Mouse (Mus musculus): ENCODE results near the gene Gm20388.

Gm20388 gene

DNA sequence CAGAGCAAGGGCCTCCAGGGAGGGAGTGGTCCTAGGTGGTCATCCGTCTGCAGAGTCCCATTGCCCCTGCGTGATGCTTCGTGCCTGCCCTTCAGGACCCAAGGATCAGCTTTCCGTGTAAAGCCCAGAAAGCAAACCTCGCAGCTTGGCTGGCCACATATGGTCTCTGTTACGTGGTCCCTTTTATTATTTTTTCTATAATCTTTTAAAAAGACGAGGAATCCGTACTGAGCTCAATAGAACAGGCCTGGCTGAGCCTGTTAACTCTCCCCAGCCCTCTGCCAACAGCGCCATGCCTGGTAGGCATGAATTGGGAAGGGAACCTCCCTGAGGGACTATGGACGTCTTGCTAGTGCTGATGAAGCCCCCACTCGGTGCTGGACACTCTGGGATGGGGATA lies 2282.9 kb downstream of the Gm20388 start:
- no peak for DNase-seq (ENCODE audit: low spot score)

DNA sequence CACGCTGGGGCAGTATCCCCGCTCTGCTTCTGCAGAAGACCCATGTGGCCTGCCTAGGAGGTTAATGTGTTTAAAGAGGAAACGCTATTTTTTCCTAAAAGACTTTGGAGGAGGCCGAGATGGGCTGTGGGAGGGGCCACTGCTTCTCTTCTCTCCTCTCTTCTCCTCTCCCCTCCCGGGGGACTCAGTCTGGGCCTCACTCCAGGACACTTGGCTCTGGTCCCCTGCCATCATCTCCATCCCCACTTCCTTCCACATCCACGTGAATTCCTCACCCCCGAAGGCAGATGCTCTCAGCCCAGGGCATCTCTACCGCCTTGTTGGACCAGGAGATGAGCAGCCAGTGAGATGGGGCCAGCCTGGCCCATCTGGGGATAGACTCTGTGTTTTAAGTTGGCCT lies 2283.8 kb downstream of the Gm20388 start:
- no peak for DNase-seq (ENCODE audit: low spot score)

DNA sequence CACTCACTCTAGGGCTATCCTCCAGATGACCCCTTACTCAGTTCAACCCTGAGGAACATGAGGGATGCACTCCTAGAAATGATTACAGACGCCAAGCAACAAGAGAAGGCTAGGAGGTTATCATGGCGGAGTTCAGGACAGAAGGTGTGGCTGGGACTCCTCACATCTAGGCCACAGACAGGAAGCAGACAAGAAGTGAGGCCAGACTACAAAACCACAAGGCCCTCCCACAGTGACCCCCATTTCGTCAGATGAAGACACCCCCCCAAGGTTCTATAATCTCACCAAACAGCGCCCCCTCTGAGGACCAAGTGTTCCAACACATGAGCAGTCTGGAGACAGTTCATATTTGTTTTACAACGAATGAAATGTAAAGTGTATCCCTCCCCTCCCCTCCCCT lies 2286.7 kb downstream of the Gm20388 start:
- DNase-seq (ENCODE audit: low spot score), result no peak

DNA sequence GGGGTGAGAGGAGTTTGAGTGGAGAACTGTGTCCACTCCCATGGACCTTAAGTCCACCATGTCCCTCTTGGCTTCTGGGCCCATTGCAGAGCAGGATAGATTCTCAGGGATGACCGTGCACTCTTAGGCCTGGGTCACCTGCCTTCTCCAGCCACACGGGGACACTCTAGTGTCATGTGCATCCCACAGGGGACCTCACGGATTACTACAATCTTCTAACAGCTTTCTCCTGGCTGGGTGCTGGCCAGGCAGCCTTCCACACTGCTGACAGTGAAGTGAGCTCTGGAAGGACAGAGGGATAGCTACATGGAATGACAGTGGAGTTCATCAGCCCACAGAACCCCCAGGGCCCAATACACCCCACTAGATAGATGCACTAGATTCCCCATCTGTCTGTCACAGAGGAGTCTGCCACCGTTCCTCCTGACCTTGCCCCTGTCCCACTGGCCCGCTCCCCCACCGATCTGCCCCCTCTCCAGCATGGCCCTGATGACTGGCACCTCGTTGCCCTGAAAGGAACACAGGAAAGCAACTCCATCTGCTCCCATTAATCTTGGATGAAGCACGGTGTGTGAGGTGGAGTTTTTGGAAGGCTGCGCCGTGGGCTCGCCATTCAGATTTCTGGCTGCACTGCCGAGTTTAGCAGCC lies 2287.9 kb downstream of the Gm20388 start:
- DNase-seq (ENCODE audit: low spot score), result no peak

DNA sequence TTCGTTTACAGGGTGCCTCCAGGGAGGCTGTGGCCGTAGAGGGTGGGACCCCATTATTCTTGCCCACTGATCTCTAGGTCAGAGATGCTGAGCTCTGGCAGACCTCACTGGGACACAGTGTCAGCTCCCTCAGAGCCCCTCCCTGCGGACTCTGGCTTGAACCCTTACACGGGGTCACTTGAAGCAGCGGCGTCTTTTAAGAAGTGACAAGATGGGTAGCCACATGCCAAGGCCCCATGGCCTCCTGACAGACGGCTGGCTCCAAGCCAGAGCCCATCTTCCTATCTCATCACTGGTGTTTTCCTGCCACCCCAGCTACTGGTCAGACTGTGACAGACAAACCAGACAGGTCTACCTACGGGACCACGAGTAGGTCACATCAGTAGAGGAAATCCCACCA lies 2288.6 kb downstream of the Gm20388 start:
- no peak for DNase-seq (ENCODE audit: low spot score)

DNA sequence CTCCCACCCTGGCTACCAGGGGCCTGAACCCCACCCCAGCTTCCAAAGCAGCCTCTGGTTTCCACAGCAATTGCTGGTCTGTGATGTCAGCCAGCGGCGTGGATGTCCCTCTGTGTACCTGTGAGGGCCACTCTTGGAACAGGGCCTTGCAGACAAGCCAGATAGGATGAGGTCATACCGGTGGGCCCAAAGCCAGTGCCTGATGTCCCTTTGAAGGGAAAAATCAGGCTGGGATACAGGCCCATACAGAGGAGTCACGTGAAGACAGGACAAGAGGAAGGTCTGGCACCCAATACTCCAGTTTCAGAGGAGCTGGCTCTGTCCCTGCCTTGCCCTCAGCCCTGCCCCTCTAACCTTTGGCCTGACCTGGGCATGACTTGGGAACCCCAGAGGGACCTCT lies 2289.2 kb downstream of the Gm20388 start:
- no peak for DNase-seq (ENCODE audit: low spot score)

DNA sequence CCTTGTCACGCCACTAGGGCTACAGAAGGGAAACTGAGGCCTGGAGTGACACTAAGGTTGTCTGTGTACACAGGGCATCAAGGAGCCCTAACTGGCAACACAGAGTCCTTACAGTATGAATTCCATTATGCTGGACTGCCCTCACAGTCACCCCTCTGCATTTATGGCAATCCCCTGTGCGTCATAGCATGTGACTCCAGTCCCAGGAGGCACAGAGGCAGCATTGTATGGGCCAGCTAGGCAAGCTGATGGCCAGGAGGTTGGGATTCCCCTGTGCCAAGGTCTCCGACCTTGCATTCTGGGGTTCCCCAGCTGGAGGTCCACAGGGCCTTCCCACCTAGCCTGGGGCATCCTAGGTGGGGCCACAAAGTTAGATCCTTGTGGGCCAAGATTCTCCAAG lies 2300.9 kb downstream of the Gm20388 start:
- no peak for DNase-seq (ENCODE audit: low spot score)

DNA sequence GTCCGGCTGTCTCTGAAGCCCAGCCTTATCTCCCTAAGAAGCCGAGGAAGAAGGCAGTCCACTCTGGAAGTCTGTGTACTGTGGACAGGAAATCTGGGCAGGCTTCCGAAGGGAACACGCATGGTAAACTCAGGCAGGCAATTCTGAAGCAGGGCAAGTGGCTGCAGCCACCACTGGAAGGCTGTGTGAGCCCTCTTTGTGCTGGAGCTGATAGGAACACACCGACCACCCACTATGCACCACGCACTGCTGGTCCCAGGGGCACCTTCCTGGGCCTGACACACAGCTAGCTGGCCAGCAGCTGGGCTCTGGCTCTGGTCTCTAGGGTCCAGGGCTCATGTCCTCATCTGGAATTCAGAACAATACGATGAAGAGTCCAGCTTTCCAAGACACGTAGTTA lies 2305.0 kb downstream of the Gm20388 start:
- no peak for DNase-seq (ENCODE audit: low spot score)

DNA sequence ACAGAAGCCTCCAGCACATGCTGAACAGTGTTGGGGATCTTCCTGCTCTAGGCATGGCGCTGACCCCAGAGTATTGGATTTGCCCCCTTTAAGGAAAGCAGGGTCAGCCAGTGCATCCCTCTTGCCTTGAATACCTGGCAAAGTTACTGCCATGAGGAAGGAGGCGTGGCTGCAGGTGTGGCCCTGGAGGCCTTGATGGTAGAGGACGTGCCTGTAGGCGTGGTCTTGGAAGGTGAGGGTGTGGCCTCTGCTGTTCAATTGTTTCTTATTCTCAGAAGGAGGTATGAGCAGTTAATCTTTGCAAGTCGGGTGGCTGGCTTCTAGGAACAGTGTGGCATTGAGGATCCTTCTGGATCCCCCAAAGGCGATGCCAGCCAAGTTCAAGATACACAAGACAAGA lies 2305.8 kb downstream of the Gm20388 start:
- DNase-seq (ENCODE audit: low spot score), result no peak

DNA sequence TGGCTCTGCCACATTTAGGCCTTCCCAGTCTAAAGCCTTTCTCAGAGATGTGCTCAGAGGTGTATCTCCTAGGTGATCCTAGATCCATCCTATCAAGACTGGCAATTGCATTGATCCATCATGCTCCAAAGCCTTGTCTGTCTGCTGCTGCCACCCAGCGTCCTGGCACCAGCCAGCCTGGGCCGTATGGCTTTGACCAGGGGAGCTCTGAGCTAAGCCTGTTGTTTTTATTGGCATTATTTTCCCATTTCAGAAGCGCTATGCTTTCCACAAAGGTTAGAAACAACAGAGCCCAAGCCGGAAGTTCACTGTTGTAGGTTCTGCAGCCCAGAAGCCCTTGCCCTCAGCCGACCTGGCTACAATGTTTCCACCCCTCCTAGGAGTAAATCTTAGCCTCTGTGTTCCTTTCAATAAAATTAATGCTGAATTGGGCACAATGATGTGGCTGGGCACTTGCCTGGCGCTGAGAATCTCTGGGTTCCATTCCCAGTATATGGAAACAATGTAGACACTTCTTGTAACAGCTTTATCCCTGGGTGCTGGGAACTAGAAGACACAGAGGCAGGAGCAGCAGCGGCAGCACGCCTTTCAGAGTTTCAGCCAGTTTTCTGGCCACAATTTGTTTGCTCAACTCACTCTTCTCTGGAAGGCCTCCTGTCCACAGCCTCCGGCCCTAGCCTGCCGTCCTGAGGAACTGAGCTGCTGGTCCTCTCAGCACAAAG lies 2307.0 kb downstream of the Gm20388 start:
- no peak for DNase-seq (ENCODE audit: low spot score)

DNA sequence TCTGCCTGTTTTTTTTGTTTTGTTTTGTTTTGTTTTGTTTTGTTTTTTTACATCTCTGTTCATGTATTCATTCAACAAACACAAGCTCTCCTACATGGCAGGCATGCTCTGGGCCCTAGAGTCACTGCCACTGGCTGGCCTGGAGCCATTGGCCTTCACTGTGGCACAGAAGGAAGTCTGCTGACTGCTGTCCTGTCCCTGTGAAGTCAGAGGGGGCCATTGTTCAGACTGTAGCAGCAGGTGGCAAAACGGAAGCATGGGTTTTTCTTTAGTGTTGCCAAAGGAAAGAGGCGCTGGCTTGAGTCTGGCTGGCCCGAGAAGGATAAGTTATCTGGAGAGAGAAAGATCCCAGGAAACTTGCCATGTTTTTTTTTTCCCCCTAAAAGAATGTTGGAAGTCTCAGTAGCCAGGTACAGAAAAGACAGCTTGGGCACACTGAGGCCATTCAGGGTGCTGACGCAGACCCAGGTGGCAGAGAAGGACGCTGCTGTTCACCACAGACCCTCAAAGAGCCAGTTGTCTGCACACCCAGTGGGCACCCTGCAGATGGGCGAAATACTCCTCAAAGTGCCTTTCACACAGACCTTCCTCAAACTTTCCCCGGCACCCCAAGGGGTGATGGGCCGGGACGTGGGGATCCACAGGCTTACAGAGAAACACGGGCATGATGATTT lies 2313.5 kb downstream of the Gm20388 start:
- no peak for DNase-seq (ENCODE audit: low spot score)

DNA sequence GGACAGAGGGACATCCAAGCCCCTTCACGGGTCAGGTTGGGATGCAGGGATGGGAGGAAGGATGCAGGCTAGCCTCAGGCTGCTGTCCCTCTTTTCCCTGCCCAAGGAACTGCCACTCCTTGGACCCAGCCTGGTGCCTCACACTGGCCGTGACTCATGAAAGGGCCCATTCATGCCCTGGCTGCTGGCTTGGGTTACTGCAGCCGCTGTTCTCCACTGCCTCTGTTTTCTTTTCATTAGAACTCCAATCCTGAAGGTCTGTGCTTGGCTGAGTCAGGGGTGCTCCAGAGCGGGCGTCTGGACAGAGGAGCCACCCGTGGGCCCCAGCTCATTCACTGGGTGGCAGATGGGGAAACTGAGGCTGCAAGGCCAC lies 2314.0 kb downstream of the Gm20388 start:
- DNase-seq (ENCODE audit: low spot score), result peak; percentile 49

DNA sequence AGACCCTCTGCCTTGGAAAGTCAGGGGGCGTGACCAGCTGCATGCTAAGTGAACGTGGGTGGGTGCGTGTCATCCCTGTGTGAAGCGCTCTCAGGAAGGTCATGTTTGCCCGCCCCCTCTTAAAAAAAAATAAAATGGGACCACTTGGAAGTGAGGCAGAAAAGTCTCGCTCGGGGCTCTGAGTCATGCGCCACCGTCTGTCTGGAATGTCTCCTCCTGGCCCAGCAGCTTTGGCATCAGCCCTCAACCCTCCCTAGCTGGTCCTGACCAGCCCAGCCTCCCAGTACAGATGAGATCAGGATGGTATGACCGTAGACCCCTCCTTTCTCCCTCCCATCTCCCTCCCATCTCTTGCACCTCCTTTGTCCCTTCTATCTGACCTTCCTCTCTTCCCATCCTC lies 2314.8 kb downstream of the Gm20388 start:
- DNase-seq (ENCODE audit: low spot score), result no peak

DNA sequence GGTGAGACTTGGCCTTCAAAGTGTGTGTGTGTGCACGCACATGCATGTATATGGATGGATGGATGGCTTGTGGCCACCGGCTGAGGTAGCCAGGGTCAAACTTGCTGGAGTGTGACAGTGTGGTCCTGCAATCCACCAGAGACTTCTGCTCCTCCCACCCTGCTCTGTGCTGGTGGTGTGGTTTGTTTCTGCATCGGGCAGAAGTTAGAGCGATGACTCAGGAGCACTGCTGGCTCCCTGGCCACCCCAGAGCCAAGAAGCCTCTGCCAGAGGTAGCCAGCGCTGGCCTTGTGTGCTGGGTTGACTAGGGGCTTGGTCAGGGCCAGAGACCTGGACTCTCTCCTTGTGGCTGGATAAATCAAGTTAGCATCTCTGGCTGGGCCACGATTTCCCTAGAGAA lies 2316.7 kb downstream of the Gm20388 start:
- no peak for DNase-seq (ENCODE audit: low spot score)

DNA sequence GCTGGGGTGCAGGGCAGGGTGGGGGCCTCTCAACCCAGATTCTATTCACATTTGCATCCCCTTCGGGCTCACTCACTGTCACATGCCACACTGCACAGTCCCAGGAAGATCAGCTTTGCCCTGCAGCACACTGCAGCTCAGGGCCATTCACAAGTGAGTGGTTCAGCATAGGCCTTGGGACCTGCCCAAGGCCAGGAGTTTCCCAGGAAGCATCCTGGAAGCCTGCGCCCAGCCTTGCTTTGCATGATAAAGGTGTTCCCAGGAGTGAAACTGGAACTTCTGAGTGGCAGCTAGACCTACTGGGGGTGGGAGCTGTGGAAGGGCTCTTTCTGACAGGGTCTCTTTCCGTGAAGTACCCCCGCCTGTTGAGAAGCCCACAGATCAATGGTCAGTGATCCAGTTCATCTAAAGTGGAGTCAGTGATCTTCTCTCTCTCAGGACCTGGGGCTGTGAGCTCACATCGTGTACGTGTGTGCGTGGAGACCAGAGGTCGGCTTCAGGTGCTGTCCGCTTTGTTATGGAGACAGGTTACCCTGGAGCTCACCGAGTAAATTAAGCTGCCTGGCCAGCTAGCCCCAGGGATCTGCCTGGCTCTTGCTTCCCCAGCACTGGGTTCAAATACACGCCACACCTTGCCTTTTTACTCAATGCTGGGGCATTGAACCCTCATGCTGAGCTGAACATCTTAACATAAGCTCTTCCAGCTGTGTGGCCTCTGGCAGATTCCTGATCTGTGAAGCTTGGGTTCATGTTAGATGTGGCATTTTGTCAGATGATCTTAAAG lies 2318.3 kb downstream of the Gm20388 start:
- no peak for DNase-seq (ENCODE audit: low spot score)

DNA sequence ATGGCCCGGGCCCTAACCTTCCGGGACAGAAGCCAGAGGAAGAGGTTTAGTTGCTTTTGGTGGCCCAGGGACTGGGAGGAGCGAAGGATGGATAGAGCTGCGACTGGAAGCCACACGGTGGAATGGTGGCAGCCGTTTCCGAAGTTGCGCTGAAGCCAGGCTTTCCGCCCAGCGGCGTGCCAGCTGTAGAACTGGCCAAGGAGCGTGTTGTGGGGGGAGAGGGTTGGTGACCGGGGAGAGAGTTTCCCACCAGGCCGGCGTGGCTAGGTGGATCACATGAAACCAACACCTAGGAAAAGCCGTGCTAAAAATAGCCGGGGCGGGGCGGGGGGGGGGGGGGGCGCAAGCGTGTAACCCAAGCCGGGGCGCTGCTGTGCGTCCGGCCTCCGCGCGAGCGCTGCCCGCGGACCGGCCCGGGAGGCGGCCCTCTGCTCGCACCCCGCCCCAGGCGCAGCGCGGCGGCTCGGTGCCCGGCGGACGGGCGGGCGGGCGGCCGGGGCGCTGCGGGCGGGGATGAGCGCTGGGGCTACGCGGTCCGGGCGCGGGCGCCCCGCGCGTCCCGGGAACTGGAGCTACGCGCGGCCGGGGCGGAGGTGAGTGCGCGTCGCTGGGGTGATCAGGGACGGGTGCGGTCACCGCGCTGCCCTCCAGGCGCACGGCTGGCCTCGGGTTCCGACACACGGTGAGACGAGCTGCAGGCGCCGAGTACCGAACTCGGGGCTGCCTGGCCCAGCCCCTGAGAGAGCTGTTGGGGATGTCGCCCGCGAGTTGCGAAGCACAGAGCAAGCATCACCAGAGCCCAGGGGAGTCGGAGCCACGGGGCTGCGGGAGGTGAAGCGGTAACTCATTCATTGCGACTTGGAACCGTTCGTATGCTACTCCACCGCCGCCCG lies 2319.4 kb downstream of the Gm20388 start:
- peak; percentile 23 for DNase-seq (ENCODE audit: low spot score)

DNA sequence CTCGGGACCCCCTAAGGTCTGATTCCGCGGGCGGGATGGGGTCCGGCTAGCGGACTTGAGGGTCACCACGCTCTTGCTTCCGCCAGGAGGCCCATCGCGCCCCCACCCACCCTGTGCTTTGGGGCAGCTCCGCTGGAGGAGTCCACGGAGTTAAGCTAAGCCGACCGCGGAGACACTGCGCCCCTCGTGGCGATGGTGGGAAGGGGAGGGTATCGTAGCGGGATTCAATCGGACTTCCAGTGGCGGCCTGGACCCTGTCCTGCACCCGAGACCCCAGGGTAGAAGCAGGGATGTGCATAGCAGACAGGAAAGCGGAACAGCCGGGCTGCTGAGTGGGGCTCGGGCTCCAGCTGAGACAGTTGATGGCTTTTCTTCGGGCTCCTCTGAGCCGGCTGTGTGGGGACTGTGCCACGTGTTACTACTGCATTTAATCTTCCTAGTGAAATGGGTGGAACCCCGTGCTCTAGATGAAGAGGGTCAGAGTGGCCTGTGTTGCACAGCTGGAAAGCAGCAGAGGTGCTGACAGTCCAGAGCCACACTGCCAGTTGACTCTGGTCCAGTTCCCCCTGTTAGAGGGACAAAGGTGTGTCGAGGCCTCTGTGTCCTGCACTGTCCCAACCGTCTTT lies 2320.2 kb downstream of the Gm20388 start:
- peak; percentile 92 for DNase-seq (ENCODE audit: low spot score)

DNA sequence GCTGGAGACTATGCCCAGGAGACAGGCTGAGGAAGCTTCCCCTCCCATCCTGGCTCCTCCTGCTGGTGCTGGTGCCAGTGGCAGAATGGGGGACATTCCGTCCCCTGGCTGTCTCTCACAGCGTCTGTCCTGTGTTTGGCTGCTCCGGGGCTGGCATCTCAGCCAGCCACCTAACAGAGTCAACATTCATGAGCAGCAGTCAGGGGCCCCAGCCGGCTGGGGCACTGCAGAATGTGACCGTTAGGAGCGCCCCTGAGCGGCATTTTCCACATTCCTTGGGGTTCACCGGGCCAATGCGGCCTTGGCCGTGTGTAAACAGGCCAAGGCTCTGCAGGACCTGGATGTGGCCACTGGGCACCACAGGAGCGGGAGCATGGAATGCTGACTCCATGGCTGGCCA lies 2323.4 kb downstream of the Gm20388 start:
- peak; percentile 73 for DNase-seq (ENCODE audit: low spot score)

DNA sequence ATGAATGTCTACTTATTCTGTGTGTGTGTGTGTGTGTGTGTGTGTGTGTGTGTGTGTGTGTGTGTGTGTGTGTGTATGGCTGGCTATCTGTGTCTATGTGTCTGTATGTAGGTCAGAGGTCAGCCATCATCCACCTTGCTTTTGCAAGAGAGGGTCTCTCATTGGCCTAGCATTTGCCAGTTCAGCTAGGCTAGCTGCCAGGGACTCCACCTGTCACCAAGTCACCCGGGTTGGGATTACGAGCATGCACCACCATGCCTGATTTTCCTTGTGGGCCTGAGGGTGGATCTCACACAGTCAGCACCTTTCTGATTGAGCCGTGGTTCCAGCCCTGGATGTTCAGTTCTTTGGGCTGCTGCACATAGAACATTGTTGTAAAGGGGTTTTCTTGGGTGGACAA lies 2325.9 kb downstream of the Gm20388 start:
- DNase-seq (ENCODE audit: low spot score), result no peak

DNA sequence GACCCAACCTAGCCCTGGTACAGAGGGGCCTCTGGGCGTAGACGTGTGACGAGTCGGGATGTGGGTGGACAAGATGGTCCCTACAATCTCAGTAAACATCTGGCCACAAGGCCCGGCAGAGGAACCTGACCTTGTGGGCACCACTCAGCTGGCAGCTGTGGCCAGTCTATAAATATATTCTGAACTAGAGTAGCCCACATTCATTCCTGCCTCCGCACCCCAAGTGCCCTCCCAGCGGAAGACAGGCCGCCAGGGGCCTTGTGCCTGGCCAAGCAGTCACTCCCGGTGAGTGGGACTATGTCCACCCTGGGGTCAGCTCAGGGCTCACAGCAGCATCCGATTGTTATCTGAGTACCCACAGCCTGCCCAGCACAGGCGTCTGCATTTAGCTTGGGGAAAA lies 2327.6 kb downstream of the Gm20388 start:
- no peak for DNase-seq (ENCODE audit: low spot score)

DNA sequence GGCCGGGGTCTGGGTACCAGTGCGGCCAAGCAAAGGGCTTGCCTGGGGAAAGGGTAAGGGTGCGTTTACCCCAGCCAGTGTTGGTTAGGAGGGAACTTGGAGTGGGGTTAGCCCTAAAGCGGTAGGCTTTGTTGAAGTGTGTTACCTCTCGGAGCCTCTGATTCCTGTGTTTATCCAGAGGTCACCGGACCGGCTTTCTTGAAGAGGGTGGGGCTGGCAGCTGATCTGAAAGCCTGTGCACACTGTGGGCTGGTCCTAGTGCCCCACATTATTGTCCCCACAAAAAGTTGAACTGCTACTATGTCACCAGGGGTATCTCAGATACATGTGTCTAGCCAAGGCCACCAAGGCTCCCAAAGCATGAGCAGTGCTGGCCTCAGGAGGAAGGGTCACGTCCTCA lies 2328.1 kb downstream of the Gm20388 start:
- no peak for DNase-seq (ENCODE audit: low spot score)
